Mouse (Mus musculus) kidney, postnatal 4 days (tissue): ENCODE measurements at regions not wholly inside any gene's neighbourhood (a gene's known extent, or its start where the extent isn't known, plus 50 kb on each side); places are given as distances from the start of the nearest gene placed in this dataset.

Experiments
- DNase-seq, 2 experiments: peaks; one replicate each; pipeline ENCODE4 v3.0.0; 2021; ENCODE audit warnings: mixed read lengths in 2 of 2

- DNase-seq: peak; percentile 14 to 18
These were observed 59.4 kb downstream of the Cox18 start for GRCm38 (mm10) chr5:90164434-90164833.

GRCm38 (mm10) chr5:90163033-90163859 lies 60.6 kb downstream of the Cox18 start:
- DNase-seq: peak in 1 of 2 experiments; percentile 3

GRCm38 (mm10) chr5:90160281-90160680 lies 63.5 kb downstream of the Cox18 start:
- DNase-seq: no peak

GRCm38 (mm10) chr5:90156522-90156921 lies 67.3 kb downstream of the Cox18 start:
- no peak for DNase-seq

GRCm38 (mm10) chr5:90149611-90150532 lies 73.9 kb downstream of the Cox18 start:
- peak; percentile 9 to 29 for DNase-seq

- DNase-seq: no peak
These were observed 87.8 kb downstream of the Cox18 start for GRCm38 (mm10) chr5:90135971-90136370.

- DNase-seq: no peak
These were observed 116.8 kb downstream of the Cox18 start for GRCm38 (mm10) chr5:90107036-90107435.

- DNase-seq: no peak
These were observed 119.1 kb downstream of the Cox18 start for GRCm38 (mm10) chr5:90104672-90105071.

- DNase-seq: no peak
These were observed 135.3 kb downstream of the Cox18 start for GRCm38 (mm10) chr5:90088541-90088940.

GRCm38 (mm10) chr5:90086491-90086890 lies 137.3 kb downstream of the Cox18 start:
- DNase-seq: no peak

GRCm38 (mm10) chr5:90077025-90077536 lies 146.7 kb downstream of the Cox18 start:
- DNase-seq: no peak

- DNase-seq: peak in 1 of 2 experiments; percentile 3
These were observed 148.0 kb downstream of the Cox18 start for GRCm38 (mm10) chr5:90075629-90076349.

GRCm38 (mm10) chr5:90071806-90072205 lies 152.0 kb downstream of the Cox18 start:
- DNase-seq: no peak

GRCm38 (mm10) chr5:90068601-90069000 lies 155.2 kb downstream of the Cox18 start:
- DNase-seq: no peak

- no peak for DNase-seq
These were observed 156.0 kb downstream of the Cox18 start for GRCm38 (mm10) chr5:90067817-90068216.

GRCm38 (mm10) chr5:90065884-90066615 lies 157.8 kb downstream of the Cox18 start:
- DNase-seq: no peak

GRCm38 (mm10) chr5:90055686-90056085 lies 168.1 kb downstream of the Cox18 start:
- DNase-seq: peak; percentile 17 to 32

GRCm38 (mm10) chr5:90052516-90052915 lies 169.4 kb upstream of the Adamts3 start:
- DNase-seq: no peak

- no peak for DNase-seq
These were observed 166.7 kb upstream of the Adamts3 start for GRCm38 (mm10) chr5:90049856-90050255.

GRCm38 (mm10) chr5:90042781-90043180 lies 159.6 kb upstream of the Adamts3 start:
- no peak for DNase-seq

GRCm38 (mm10) chr5:90033103-90033502 lies 150.0 kb upstream of the Adamts3 start:
- peak; percentile 15 to 31 for DNase-seq

GRCm38 (mm10) chr5:90030737-90031136 lies 147.6 kb upstream of the Adamts3 start:
- DNase-seq: no peak
